Mouse (Mus musculus) ES-Bruce4 (cell line): ENCODE measurements around the gene Hbb-bh2.

Experiments
- CTCF ChIP-seq: IDR thresholded peaks from one replicate; pipeline ENCODE4 v1.8.1; 2011; ENCODE audit warnings: low read depth, low read length
- EP300 ChIP-seq: IDR thresholded peaks from 2 replicates; pipeline ENCODE4 v1.6.1; 2011; ENCODE audit warnings: low read depth, low read length; ENCODE audit not compliant: insufficient read depth
- POLR2A ChIP-seq: IDR thresholded peaks from one replicate; pipeline ENCODE4 v1.8.1; 2011; ENCODE audit warnings: low read length; ENCODE audit not compliant: insufficient read depth

DNA sequence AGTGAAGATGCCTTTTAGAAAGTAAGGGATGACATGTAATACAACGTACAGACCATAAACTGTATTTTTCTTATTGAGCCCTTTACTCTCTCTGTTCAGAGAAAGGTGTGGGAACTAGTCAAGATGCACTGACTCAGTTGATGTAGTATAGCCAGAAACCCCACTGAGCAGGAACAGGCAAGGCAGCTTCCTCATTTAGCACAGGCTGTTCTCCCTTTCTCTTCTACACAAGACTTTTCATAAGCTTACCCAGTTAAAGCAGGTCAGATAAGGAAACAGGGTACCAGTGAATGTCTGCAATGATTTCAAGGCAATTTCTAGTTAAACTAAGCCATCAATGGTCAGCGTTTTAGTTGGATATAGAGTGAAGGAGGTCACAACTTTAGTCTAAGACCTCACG is 21.2 kb upstream of the Hbb-bh2 start:
- no peak for TF ChIP-seq CTCF
- no peak for TF ChIP-seq POLR2A
- TF ChIP-seq EP300 = no peak
